ENCODE assay signal across 30 mouse cellular contexts in genomic region chr7:17065620-17066019, GRCm38 (mm10). TPM values are rescaled to one million over a fixed set of nuclear protein-coding genes. Genes with fewer than 3 reads are reported as not detected.
DNase-seq lines count a peak whose midpoint lies in the region; ATAC-seq and TF ChIP-seq lines count a peak whose summit lies in the region.
"Had no signal": no experiment of that assay in that cellular context is flagged by ENCODE, and none has a peak within 500 bp of the region (broad histone marks: within the 10 kb centered on the region; RNA-seq: fewer than 3 reads in every experiment).

No protein-coding gene starts in this region.

- peaks cover 7% of the 10 kb centered on the region for H3K36me3 ChIP-seq in G1E (replicated peaks)
- H3K36me3 ChIP-seq in liver, postnatal 0 days (replicated peaks; ENCODE audit: insufficient read depth, low read length), result no peaks in the 10 kb centered on the region
- H3K36me3 ChIP-seq in midbrain, embryonic 11.5 days (ENCODE audit: control insufficient read depth, insufficient read depth, low read length), result no peaks in the 10 kb centered on the region
- H3K36me3 ChIP-seq: embryonic facial prominence, embryonic 15.5 days; forebrain, embryonic 12.5 days; heart, embryonic 10.5 days; heart, embryonic 15.5 days; midbrain, embryonic 12.5 days; neural tube, embryonic 12.5 days; stomach, embryonic 15.5 days had no signal

- no peaks in the 10 kb centered on the region for H3K9me3 ChIP-seq in G1E (replicated peaks)
- H3K9me3 ChIP-seq in liver, postnatal 0 days (ENCODE audit: low read length), result no peaks in the 10 kb centered on the region
- H3K9me3 ChIP-seq in midbrain, embryonic 11.5 days (ENCODE audit: control insufficient read depth, low read length), result no peaks in the 10 kb centered on the region
- H3K9me3 ChIP-seq: embryonic facial prominence, embryonic 15.5 days; forebrain, embryonic 12.5 days; heart, embryonic 10.5 days; heart, embryonic 15.5 days; midbrain, embryonic 12.5 days; neural tube, embryonic 12.5 days; stomach, embryonic 15.5 days had no signal

- H3K27me3 ChIP-seq in G1E (ENCODE audit: insufficient read depth, low read length), result no peaks in the 10 kb centered on the region
- no peaks in the 10 kb centered on the region for H3K27me3 ChIP-seq in liver, postnatal 0 days (ENCODE audit: insufficient read depth, low read length)
- peaks cover 9% of the 10 kb centered on the region for H3K27me3 ChIP-seq in midbrain, embryonic 11.5 days (ENCODE audit: control insufficient read depth, insufficient read depth, low read length)
- H3K27me3 ChIP-seq: embryonic facial prominence, embryonic 15.5 days; heart, embryonic 15.5 days; stomach, embryonic 15.5 days had no signal

- H3K4me1 ChIP-seq in G1E (ENCODE audit: insufficient read depth, low read depth, low read length), result peaks cover 51% of the 10 kb centered on the region
- H3K4me1 ChIP-seq in liver, postnatal 0 days (ENCODE audit: insufficient read depth), result peaks cover 33% of the 10 kb centered on the region
- H3K4me1 ChIP-seq in midbrain, embryonic 11.5 days (ENCODE audit: control insufficient read depth, insufficient read depth, low read length), result peaks cover 2% of the 10 kb centered on the region; the same call in 1 of the 2 replicates

- DNase-seq in cerebellum, adult 9-11 months, result peak; percentile 16
- DNase-seq in cerebellum, adult 11 months, result no peak
- no peak for DNase-seq in G1E (ENCODE audit: low spot score)
- DNase-seq in liver, result peak; percentile 27
- DNase-seq in liver, postnatal 0 days, result peak; percentile 21
- DNase-seq in frontal cortex, postnatal 14 days (ENCODE audit: low spot score in 2 of 2), result no peak
- no peak for DNase-seq in midbrain, embryonic 11.5 days (ENCODE audit: low spot score, missing footprints)
- no peak for DNase-seq in spleen, adult 12 weeks (ENCODE audit: low spot score)
- DNase-seq: adrenal gland, adult 2 months; adrenal gland, postnatal 36 days; cerebellum, postnatal 14 days; gastrocnemius, postnatal 25 days; kidney, adult 9 months; kidney, postnatal 25 days; lung, adult 18-20 months; lung, postnatal 14 days; thymus, adult 2 months; thymus, postnatal 36 days had no signal

- H3K27ac ChIP-seq in liver, postnatal 0 days (ENCODE audit: low read depth), result no peak overlapping the region
- H3K27ac ChIP-seq in midbrain, embryonic 11.5 days (ENCODE audit: low read depth, low read length), result no peak overlapping the region
- H3K27ac ChIP-seq: embryonic facial prominence, embryonic 15.5 days; forebrain, embryonic 12.5 days; heart, embryonic 10.5 days; heart, embryonic 15.5 days; layer of hippocampus, adult 2 months; left cerebral cortex, adult 2 months; midbrain, embryonic 12.5 days; neural tube, embryonic 12.5 days; stomach, embryonic 15.5 days had no signal

- 54% methylated on average over 9 of the region's 9 CpGs for WGBS in liver, postnatal 0 days (ENCODE audit: insufficient replicate concordance)
- WGBS in midbrain, embryonic 11.5 days, result 85% methylated on average over 9 of the region's 9 CpGs

- H3K4me2 ChIP-seq in liver, postnatal 0 days (ENCODE audit: low read depth, low read length), result no peak overlapping the region
- no peak overlapping the region for H3K4me2 ChIP-seq in midbrain, embryonic 11.5 days
- H3K4me2 ChIP-seq: embryonic facial prominence, embryonic 15.5 days; forebrain, embryonic 12.5 days; heart, embryonic 15.5 days; midbrain, embryonic 12.5 days; neural tube, embryonic 12.5 days; stomach, embryonic 15.5 days had no signal

- peak; percentile 46 for ATAC-seq in G1E (ENCODE audit: extremely low read depth, insufficient number of reproducible peaks, low FRiP score, poor library complexity, severe bottlenecking)
- ATAC-seq in liver, postnatal 0 days, result no peak
- ATAC-seq in midbrain, embryonic 11.5 days (ENCODE audit: low FRiP score), result no peak
- ATAC-seq: hindbrain, embryonic 16.5 days; intestine, embryonic 16.5 days had no signal

- TF ChIP-seq CTCF in G1E (IDR thresholded peaks at IDR 0.05; ENCODE audit: low read depth, low read length), result no peak
- TF ChIP-seq CTCF in liver, postnatal 0 days (IDR thresholded peaks at IDR 0.05; ENCODE audit: low read depth), result no peak

- H3K4me3 ChIP-seq in G1E (ENCODE audit: low read depth, low read length), result peak overlapping the region; percentile 60; the same call in 1 of the 2 replicates
- H3K4me3 ChIP-seq in liver, postnatal 0 days (ENCODE audit: low read depth, low read length), result no peak overlapping the region
- H3K4me3 ChIP-seq in midbrain, embryonic 11.5 days (ENCODE audit: low read depth, low read length), result no peak overlapping the region
- H3K4me3 ChIP-seq: embryonic facial prominence, embryonic 15.5 days; forebrain, embryonic 12.5 days; heart, embryonic 10.5 days; heart, embryonic 15.5 days; layer of hippocampus, adult 2 months; left cerebral cortex, adult 2 months; midbrain, embryonic 12.5 days; myocyte; neural tube, embryonic 12.5 days; stomach, embryonic 15.5 days had no signal

- H3K9ac ChIP-seq in liver, postnatal 0 days (replicated peaks), result no peak overlapping the region
- no peak overlapping the region for H3K9ac ChIP-seq in midbrain, embryonic 11.5 days (ENCODE audit: low read length)
- H3K9ac ChIP-seq: embryonic facial prominence, embryonic 15.5 days; forebrain, embryonic 12.5 days; heart, embryonic 15.5 days; midbrain, embryonic 12.5 days; neural tube, embryonic 12.5 days; stomach, embryonic 15.5 days had no signal

- TF ChIP-seq EP300 in liver, postnatal 0 days (IDR thresholded peaks at IDR 0.05; ENCODE audit: low read depth), result no peak

RNA-seq across cellular contexts. Expression of gene Hif3a, which starts 3.4 kb away (rescaled TPM):
- total RNA-seq in G1E (2014; fragmentation: Nextera tagmentation), result 240 and 246 TPM in 2 replicates
- 18.0 and 19.6 TPM in 2 replicates for total RNA-seq in G1E (2017)
- polyA plus RNA-seq in G1E (2012), result 162 and 183 TPM in 2 replicates
- polyA plus RNA-seq in liver, postnatal 0 days (2015; fragmentation: Nextera tagmentation; extraction: Ambion mirVana), result 2.6 and 3.9 TPM in 2 replicates
- 3.9 and 5.2 TPM in 2 replicates for polyA plus RNA-seq in midbrain, embryonic 11.5 days (2014; fragmentation: Nextera tagmentation; extraction: Ambion mirVana)

RNA-seq across cellular contexts. Expression of gene Psg16, which starts 8.2 kb away (rescaled TPM):
- total RNA-seq in G1E (2014; fragmentation: Nextera tagmentation), result 0.87 and 1.9 TPM in 2 replicates
- total RNA-seq in G1E (2017), result 0.29 and 0.71 TPM in 2 replicates
- polyA plus RNA-seq in G1E (2012), result 0.02 and 0.08 TPM in 2 replicates
- 0.54 and 0.69 TPM in 2 replicates for polyA plus RNA-seq in liver, postnatal 0 days (2015; fragmentation: Nextera tagmentation; extraction: Ambion mirVana)
- polyA plus RNA-seq in midbrain, embryonic 11.5 days (2014; fragmentation: Nextera tagmentation; extraction: Ambion mirVana), result 0.10 and 0.22 TPM in 2 replicates
- polyA plus RNA-seq: myocyte; thymus, adult 2 months had no signal

RNA-seq across cellular contexts. Expression of gene Ppp5c, which starts 37.9 kb away (rescaled TPM):
- total RNA-seq in G1E (2014; fragmentation: Nextera tagmentation) (102 and 112 TPM in 2 replicates), G1E (2017) (44.9 and 50.2 TPM in 2 replicates)
- polyA plus RNA-seq in G1E (2012), result 92.9 and 94.1 TPM in 2 replicates
- 26.9 and 32.1 TPM in 2 replicates for polyA plus RNA-seq in liver, postnatal 0 days (2015; fragmentation: Nextera tagmentation; extraction: Ambion mirVana)
- polyA plus RNA-seq in midbrain, embryonic 11.5 days (2014; fragmentation: Nextera tagmentation; extraction: Ambion mirVana), result 101 and 108 TPM in 2 replicates

Comparison
In these comparisons a context has a peak if more than half of its experiments do, and no peak if none do; other contexts are left out.
1. DNase-seq: peak in cerebellum, adult 9-11 months (single experiment), liver (single experiment) and liver, postnatal 0 days (single experiment); none in cerebellum, adult 11 months (single experiment), G1E (single experiment), frontal cortex, postnatal 14 days (0 of 2), midbrain, embryonic 11.5 days (single experiment) and spleen, adult 12 weeks (single experiment).
2. RNA of gene Hif3a, which starts 3.4 kb away (polyA plus RNA-seq): 162 to 183 TPM in G1E; 3.9 to 5.2 TPM in midbrain, embryonic 11.5 days and 2.6 to 3.9 TPM in liver, postnatal 0 days; every median in the first group is over 10 times any median in the second.